Mouse (Mus musculus): ENCODE results near the gene Dand5.

GRCm38 (mm10) chr8:84815547-84815946 lies 7.1 kb downstream of the Dand5 start:
- no peak for TF ChIP-seq POLR2A (IDR thresholded peaks at IDR 0.05; ENCODE audit: control insufficient read depth, extremely low read depth, insufficient read depth, low read length, poor library complexity)
- TF ChIP-seq CTCF (IDR thresholded peaks at IDR 0.05; ENCODE audit: borderline replicate concordance, control insufficient read depth, extremely low read depth, insufficient read depth, low read length, poor library complexity), result peak; percentile 90
